Mouse (Mus musculus) ES-E14 (cell line): ENCODE measurements around the gene Gnb3. TPM values are rescaled to one million over a fixed set of nuclear protein-coding genes. Genes with fewer than 3 reads are reported as not detected.

ENCODE experiments used
- DNase-seq: peaks from one replicate; pipeline ENCODE4 v3.0.0-alpha.2; 2013; ENCODE audit warnings: low read depth, low spot score
- H3K27ac ChIP-seq: 2 replicates; pipeline ENCODE4 v1.5.1; 2012; ENCODE audit warnings: low read depth, mild to moderate bottlenecking, low read length, moderate library complexity, mixed read lengths; ENCODE audit not compliant: poor library complexity, insufficient read depth, severe bottlenecking
- H3K36me3 ChIP-seq: 2 replicates; pipeline ENCODE4 v1.6.1; 2012; ENCODE audit warnings: mild to moderate bottlenecking, low read length, moderate library complexity, mixed read lengths; ENCODE audit not compliant: control insufficient read depth, poor library complexity, insufficient read depth, severe bottlenecking
- H3K4me1 ChIP-seq, 2 experiments: fragments of 150-350 bp in 1 of 2; sonication (generic) in 1 of 2; 2 replicates each; pipeline ENCODE4 v1.6.1; 2012; ENCODE audit warnings: low read length in 2 of 2, mild to moderate bottlenecking in 1 of 2, mixed read lengths in 1 of 2; ENCODE audit not compliant: control insufficient read depth in 2 of 2, insufficient read depth in 2 of 2, poor library complexity in 1 of 2
- H3K4me3 ChIP-seq, 2 experiments: fragments of 150-350 bp in 1 of 2; sonication (generic) in 1 of 2; 2 replicates each; pipeline ENCODE4 v1.5.1; 2012; ENCODE audit warnings: low read length in 2 of 2, low read depth in 1 of 2, mild to moderate bottlenecking in 1 of 2, mixed read lengths in 1 of 2; ENCODE audit not compliant: insufficient read depth in 1 of 2, poor library complexity in 1 of 2, severe bottlenecking in 1 of 2
- H3K9ac ChIP-seq: 2 replicates; pipeline ENCODE4 v1.6.1; 2012; ENCODE audit warnings: low read depth, mild to moderate bottlenecking, low read length, mixed read lengths; ENCODE audit not compliant: poor library complexity, insufficient read depth, severe bottlenecking
- H3K9me3 ChIP-seq: fragments of 150-350 bp; sonication (generic); 2 replicates; pipeline ENCODE4 v1.6.1; 2012; ENCODE audit warnings: low read depth, mild to moderate bottlenecking, low read length; ENCODE audit not compliant: control insufficient read depth, insufficient read depth
- CHD2 ChIP-seq: IDR thresholded peaks from 2 replicates; pipeline ENCODE4 v1.6.1; 2014; ENCODE audit warnings: mild to moderate bottlenecking, low read depth, low read length, inconsistent platforms
- HCFC1 ChIP-seq: IDR thresholded peaks from 2 replicates; pipeline ENCODE4 v1.6.1; 2012; ENCODE audit warnings: low read length, inconsistent platforms, borderline replicate concordance; ENCODE audit not compliant: insufficient read depth
- MAFK ChIP-seq: IDR thresholded peaks from 2 replicates; pipeline ENCODE4 v1.6.1; 2014; ENCODE audit warnings: mild to moderate bottlenecking, low read depth, low read length, inconsistent platforms; ENCODE audit not compliant: insufficient read depth
- ZC3H11A ChIP-seq: IDR thresholded peaks from 2 replicates; pipeline ENCODE4 v1.6.1; 2012; ENCODE audit warnings: low read depth, mild to moderate bottlenecking, inconsistent platforms, low read length, borderline replicate concordance
- ZNF384 ChIP-seq: IDR thresholded peaks from 2 replicates; pipeline ENCODE4 v1.6.1; 2012; ENCODE audit warnings: low read depth, low read length, inconsistent platforms
- in situ Hi-C, 2 experiments: fragments of 600-800 bp; cut with MboI; formaldehyde crosslinking; loops; one replicate each; pipeline ENCODE4 v1.15.1; 2025; ENCODE audit warnings: low sequenced_read_pairs in 2 of 2, inconsistent platforms in 1 of 2; ENCODE audit not compliant: unreplicated experiment in 2 of 2
- total RNA-seq: library from RNA; depleted of rRNA; stranded (reverse); fragments of 300-350 nt; gene quantifications from 2 replicates; pipeline ENCODE4 v1.2.3, GENCODE M21; 2012

Gene Gnb3
- total RNA-seq, 1 experiment: not detected

- TF ChIP-seq ZC3H11A: no peak
- no peak for TF ChIP-seq HCFC1
- no peak for TF ChIP-seq MAFK
- peaks cover 0 to 17% of the 10 kb centered on the region in 2 experiments; a peak in 1 of 4 replicates for H3K4me1 ChIP-seq
- H3K27ac ChIP-seq: no peak overlapping the region
- H3K9me3 ChIP-seq: no peaks in the 10 kb centered on the region
- no peak overlapping the region for H3K4me3 ChIP-seq
- H3K9ac ChIP-seq: no peak overlapping the region
- no peak for DNase-seq
- in situ Hi-C loops: no loop called here
- H3K36me3 ChIP-seq: peaks cover 60% of the 10 kb centered on the region
Measured at GRCm38 (mm10) chr6:124814858-124815774, 25.0 kb downstream of the Gnb3 start.

- no peak for DNase-seq
- H3K9ac ChIP-seq: no peak overlapping the region
- H3K9me3 ChIP-seq: no peaks in the 10 kb centered on the region
- in situ Hi-C loops: no loop called here
- TF ChIP-seq MAFK (no peak), HCFC1 (no peak), ZC3H11A (no peak), CHD2 (no peak), ZNF384 (no peak)
- H3K27ac ChIP-seq: no peak overlapping the region
- peaks cover 0 to 20% of the 10 kb centered on the region in 2 experiments; a peak in 1 of 4 replicates for H3K4me1 ChIP-seq
- peak overlapping the region in 1 of 2 experiments; percentile 83; a peak in 2 of 4 replicates for H3K4me3 ChIP-seq
- peaks cover 54% of the 10 kb centered on the region for H3K36me3 ChIP-seq
Measured at GRCm38 (mm10) chr6:124814448-124814847, 25.6 kb downstream of the Gnb3 start.

- no peaks in the 10 kb centered on the region for H3K9me3 ChIP-seq
- H3K36me3 ChIP-seq: peaks cover 54% of the 10 kb centered on the region
- in situ Hi-C loops: no loop called here
- H3K27ac ChIP-seq: peak within 1 kb of the TSS; percentile 54; the same call in 1 of the 2 replicates
- DNase-seq: peak; percentile 85
- TF ChIP-seq HCFC1 (no peak), MAFK (no peak), ZC3H11A (no peak)
- peaks cover 0 to 20% of the 10 kb centered on the region in 2 experiments; a peak in 1 of 4 replicates for H3K4me1 ChIP-seq
- H3K4me3 ChIP-seq: peak within 1 kb of the TSS; percentile 83 to 85
- peak within 1 kb of the TSS; percentile 88 for H3K9ac ChIP-seq
Measured at GRCm38 (mm10) chr6:124813933-124814332, 26.1 kb downstream of the Gnb3 start, which contains the start of gene Tpi1. Tpi1 (minus strand) TSS chr6:124814296.

DNA sequence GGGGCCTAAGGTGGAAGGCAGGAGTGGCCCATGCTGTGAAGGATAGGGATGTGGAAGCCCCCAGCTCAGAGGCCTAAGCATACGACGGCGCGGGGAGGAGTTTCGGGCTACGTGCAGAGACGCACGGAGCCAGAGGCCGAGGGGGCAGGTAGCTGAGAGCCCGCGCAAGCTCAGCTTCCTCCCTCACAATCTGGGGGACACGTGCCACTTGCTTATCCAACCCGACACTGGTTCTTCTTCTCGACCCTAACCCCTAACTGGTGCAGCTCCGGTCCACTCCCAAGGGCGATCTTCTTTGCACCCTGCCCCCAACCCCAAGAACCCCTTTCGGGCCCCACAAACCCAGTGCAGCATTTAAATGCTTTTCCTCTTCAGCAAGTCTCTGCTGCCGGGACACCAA, 26.6 kb downstream of the Gnb3 start:
- no peaks in the 10 kb centered on the region for H3K9me3 ChIP-seq
- TF ChIP-seq ZC3H11A: no peak
- no peak for TF ChIP-seq HCFC1
- no peak for TF ChIP-seq CHD2
- TF ChIP-seq MAFK: no peak
- no peak for TF ChIP-seq ZNF384
- no peak for DNase-seq
- H3K27ac ChIP-seq: peak overlapping the region; percentile 54; the same call in 1 of the 2 replicates
- in situ Hi-C loops: no loop called here
- H3K4me1 ChIP-seq: peaks cover 0 to 20% of the 10 kb centered on the region in 2 experiments; a peak in 1 of 4 replicates
- peak overlapping the region; percentile 83 to 85 for H3K4me3 ChIP-seq
- H3K9ac ChIP-seq: peak overlapping the region; percentile 88
- H3K36me3 ChIP-seq: peaks cover 52% of the 10 kb centered on the region
